Mouse (Mus musculus) liver, adult 2 months (tissue): ENCODE measurements around the gene Fpgs. TPM values are rescaled to one million over a fixed set of nuclear protein-coding genes. Genes with fewer than 3 reads are reported as not detected.

Experiments
- DNase-seq: peaks from one replicate; pipeline ENCODE4 v3.0.0-alpha.2; 2011; ENCODE audit warnings: low read depth, low spot score; ENCODE audit errors: extremely low read depth
- H3K27ac ChIP-seq: fragments of 200-500 bp; replicated peaks from 2 replicates; pipeline ENCODE4 v1.5.1; 2012; ENCODE audit warnings: low read depth, mild to moderate bottlenecking, control low read depth, inconsistent platforms, low read length; ENCODE audit not compliant: insufficient read depth
- H3K27me3 ChIP-seq: fragments of 200-500 bp; 2 replicates; pipeline ENCODE4 v1.6.1; 2012; ENCODE audit warnings: mild to moderate bottlenecking, moderate library complexity, low read length, inconsistent platforms; ENCODE audit not compliant: control insufficient read depth, insufficient read depth
- H3K36me3 ChIP-seq: fragments of 200-500 bp; 2 replicates; pipeline ENCODE4 v1.6.1; 2012; ENCODE audit warnings: low read length, inconsistent platforms; ENCODE audit not compliant: control insufficient read depth, insufficient read depth
- H3K4me1 ChIP-seq: fragments of 200-500 bp; 2 replicates; pipeline ENCODE4 v1.6.1; 2011; ENCODE audit warnings: low read length; ENCODE audit not compliant: control insufficient read depth, insufficient read depth
- H3K4me3 ChIP-seq: fragments of 200-500 bp; 2 replicates; pipeline ENCODE4 v1.5.1; 2011; ENCODE audit warnings: low read depth, mild to moderate bottlenecking, control low read depth, low read length, moderate library complexity; ENCODE audit not compliant: insufficient read depth
- H3K79me2 ChIP-seq: fragments of 200-500 bp; 2 replicates; pipeline ENCODE4 v1.6.1; 2012; ENCODE audit warnings: inconsistent platforms, mild to moderate bottlenecking, low read length, moderate library complexity; ENCODE audit not compliant: control insufficient read depth, insufficient read depth
- H3K9ac ChIP-seq: fragments of 200-500 bp; 2 replicates; pipeline ENCODE4 v1.6.1; 2012; ENCODE audit warnings: low read depth, mild to moderate bottlenecking, control low read depth, inconsistent platforms, low read length
- CTCF ChIP-seq: fragments of 200-500 bp; IDR thresholded peaks from 2 replicates; pipeline ENCODE4 v1.5.1; 2011; ENCODE audit warnings: low read depth, low read length, control low read depth
- POLR2A ChIP-seq: fragments of 200-500 bp; IDR thresholded peaks from 2 replicates; pipeline ENCODE4 v1.6.1; 2011; ENCODE audit warnings: low read length, control low read depth; ENCODE audit not compliant: insufficient read depth; ENCODE audit errors: extremely low read depth
- WGBS: fragments of 180-500 bp; shearing (Covaris S2); methylation state at CpG from one replicate; pipeline ENCODE4 v1.1.7; 2018; 5-methylcytosine and 5-hydroxymethylcytosine counted together
- polyA plus RNA-seq: library from polyadenylated mRNA; depleted of rRNA; stranded (reverse); fragments of >200 nt; gene quantifications from 2 replicates; pipeline ENCODE4 v1.2.3, GENCODE M21; 2012
- total RNA-seq: library from RNA; depleted of rRNA; stranded (reverse); fragments of >200 nt; gene quantifications from 2 replicates; pipeline ENCODE4 v1.2.3, GENCODE M21; 2014

Fpgs gene
- total and polyA plus RNA-seq, 2 experiments = 158 to 414 TPM

DNA sequence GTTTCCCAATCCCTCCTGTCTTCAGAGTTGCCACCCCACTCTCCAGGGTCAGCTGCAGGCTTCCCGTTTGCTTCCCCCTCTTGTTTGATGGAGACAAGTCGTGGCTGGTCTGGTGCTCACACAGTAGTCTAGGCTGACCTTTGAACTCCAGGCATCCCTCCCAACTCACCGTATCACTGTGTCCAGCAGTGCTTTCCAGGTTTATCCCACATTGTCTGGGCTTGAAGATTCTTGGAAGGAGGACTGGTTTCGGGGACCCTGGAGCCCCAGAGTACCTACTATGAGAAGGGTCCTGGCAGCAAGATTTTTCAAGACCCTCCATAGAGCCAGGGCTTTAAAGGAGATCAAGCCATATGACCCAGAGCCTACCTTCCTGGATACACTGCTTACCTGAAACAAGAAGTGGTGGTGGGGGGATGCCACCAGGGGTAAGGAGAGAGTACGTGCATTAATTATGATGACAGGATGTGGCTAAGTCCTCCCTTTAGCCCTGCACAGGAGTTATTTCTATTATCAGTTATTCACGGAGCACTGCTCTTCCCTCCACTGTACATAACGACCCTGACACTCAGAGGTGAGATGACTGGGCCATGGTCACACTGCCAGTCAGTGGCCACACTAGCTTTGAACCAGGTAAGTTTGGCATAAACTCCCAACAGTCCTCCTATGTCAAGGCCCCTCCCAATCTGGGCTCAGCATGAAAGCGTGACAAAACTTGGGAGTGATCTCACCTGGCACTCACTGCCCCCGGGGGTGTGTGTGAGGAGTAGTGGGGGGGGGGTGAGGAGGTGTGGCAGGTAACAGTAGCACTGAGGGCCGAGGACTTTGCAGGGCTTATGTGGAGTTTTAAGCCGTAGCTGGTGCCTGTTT is 10.4 kb upstream of the Fpgs start:
- H3K9ac ChIP-seq = peak overlapping the region; percentile 9
- TF ChIP-seq CTCF (no peak), POLR2A (no peak)
- peak overlapping the region; percentile 80 for H3K27ac ChIP-seq
- peaks cover 22% of the 10 kb centered on the region for H3K4me1 ChIP-seq
- H3K36me3 ChIP-seq = peaks cover 8% of the 10 kb centered on the region; the same call in 1 of the 2 replicates
- whole genome bisulfite sequencing = 24% methylated on average over 11 of the region's 11 CpGs
- no peaks in the 10 kb centered on the region for H3K27me3 ChIP-seq
- peak; percentile 65 for DNase-seq
- no peak overlapping the region for H3K4me3 ChIP-seq
- peaks cover 24% of the 10 kb centered on the region for H3K79me2 ChIP-seq

- DNase-seq = peak; percentile 79
- under 1% methylated on average over 61 of the region's 79 CpGs for WGBS
- H3K4me1 ChIP-seq = peaks cover 22% of the 10 kb centered on the region
- H3K27me3 ChIP-seq = no peaks in the 10 kb centered on the region
- peaks cover 17% of the 10 kb centered on the region for H3K36me3 ChIP-seq
- TF ChIP-seq CTCF (peak; percentile 95), POLR2A (peak; percentile 41; the same call in 1 of the 2 replicates)
- H3K9ac ChIP-seq = peak within 1 kb of the TSS; percentile 98
- H3K27ac ChIP-seq = peak within 1 kb of the TSS; percentile 93
- peak within 1 kb of the TSS; percentile 77 for H3K4me3 ChIP-seq
- peaks cover 30% of the 10 kb centered on the region for H3K79me2 ChIP-seq
These were observed 9.2 kb upstream of the Fpgs start, which contains the start of gene Cdk9 for GRCm38 (mm10) chr2:32712934-32713817. Gene Cdk9 (minus strand): TSS chr2:32713076.

- peak overlapping the region; percentile 93 for H3K27ac ChIP-seq
- no peak for TF ChIP-seq CTCF
- peak; percentile 38; the same call in 1 of the 2 replicates for TF ChIP-seq POLR2A
- no peaks in the 10 kb centered on the region for H3K27me3 ChIP-seq
- H3K4me3 ChIP-seq = peak overlapping the region; percentile 77
- peak overlapping the region; percentile 98 for H3K9ac ChIP-seq
- H3K36me3 ChIP-seq = peaks cover 21% of the 10 kb centered on the region
- H3K4me1 ChIP-seq = peaks cover 22% of the 10 kb centered on the region
- WGBS = under 1% methylated on average over 41 of the region's 44 CpGs
- peaks cover 33% of the 10 kb centered on the region for H3K79me2 ChIP-seq
- peak; percentile 64 for DNase-seq
These were observed 8.6 kb upstream of the Fpgs start for GRCm38 (mm10) chr2:32712586-32712933.

GRCm38 (mm10) chr2:32712108-32712551 is 8.2 kb upstream of the Fpgs start:
- Histone ChIP-seq H3K4me3 (peak overlapping the region; percentile 77), H3K36me3 (peaks cover 22% of the 10 kb centered on the region), H3K27me3 (no peaks in the 10 kb centered on the region), H3K9ac (peak overlapping the region; percentile 98), H3K79me2 (peaks cover 34% of the 10 kb centered on the region), H3K27ac (peak overlapping the region; percentile 45), H3K4me1 (peaks cover 22% of the 10 kb centered on the region)
- TF ChIP-seq POLR2A = no peak
- DNase-seq = no peak
- under 1% methylated on average over 41 of the region's 41 CpGs for whole genome bisulfite sequencing

GRCm38 (mm10) chr2:32711301-32712056 is 7.5 kb upstream of the Fpgs start:
- no peak for TF ChIP-seq POLR2A
- TF ChIP-seq CTCF = no peak; the same call in 1 of the 2 replicates
- WGBS = 15% methylated on average over 9 of the region's 9 CpGs
- Histone ChIP-seq H3K79me2 (peaks cover 37% of the 10 kb centered on the region), H3K4me1 (peaks cover 22% of the 10 kb centered on the region), H3K36me3 (peaks cover 28% of the 10 kb centered on the region), H3K9ac (peak overlapping the region; percentile 98), H3K4me3 (peak overlapping the region; percentile 77), H3K27me3 (no peaks in the 10 kb centered on the region), H3K27ac (peak overlapping the region; percentile 45)
- DNase-seq = no peak
